Mouse (Mus musculus) forebrain, embryonic 12.5 days (tissue): Measurements from ENCODE around the gene Zyg11a. TPM values are rescaled to one million over a fixed set of nuclear protein-coding genes. Genes with fewer than 3 reads are reported as not detected.

Source experiments
- ATAC-seq: fragments of 200-750 bp; cut with Nextera tagmentation; 2 replicates; pipeline ENCODE4 v1.8.0; 2017; ENCODE audit warnings: moderate TSS enrichment; ENCODE audit not compliant: low FRiP score
- H3K27ac ChIP-seq: fragments of 300-500 bp; sonication (generic); 2 replicates; pipeline ENCODE4 v1.5.1; 2016; ENCODE audit warnings: mild to moderate bottlenecking
- H3K27me3 ChIP-seq: fragments of 300-500 bp; sonication (generic); 2 replicates; pipeline ENCODE4 v1.6.1; 2016; ENCODE audit warnings: mild to moderate bottlenecking
- H3K36me3 ChIP-seq: fragments of 300-500 bp; sonication (generic); replicated peaks from 2 replicates; pipeline ENCODE4 v1.6.1; 2016; ENCODE audit warnings: mild to moderate bottlenecking
- H3K4me1 ChIP-seq: fragments of 300-500 bp; sonication (generic); 2 replicates; pipeline ENCODE4 v1.6.1; 2016
- H3K4me2 ChIP-seq: fragments of 300-500 bp; sonication (generic); 2 replicates; pipeline ENCODE4 v1.6.1; 2016; ENCODE audit warnings: mild to moderate bottlenecking, moderate library complexity
- H3K4me3 ChIP-seq: fragments of 300-500 bp; sonication (generic); replicated peaks from 2 replicates; pipeline ENCODE4 v1.5.1; 2016; ENCODE audit warnings: mild to moderate bottlenecking
- H3K9ac ChIP-seq: fragments of 300-500 bp; sonication (generic); 2 replicates; pipeline ENCODE4 v1.6.1; 2016; ENCODE audit warnings: mild to moderate bottlenecking
- H3K9me3 ChIP-seq: fragments of 300-500 bp; sonication (generic); 2 replicates; pipeline ENCODE4 v1.6.1; 2016
- WGBS: fragments of 180-500 bp; shearing (Covaris S2); methylation state at CpG from one replicate; pipeline ENCODE4 v1.1.7; 2016; 5-methylcytosine and 5-hydroxymethylcytosine counted together
- polyA plus RNA-seq: library from polyadenylated mRNA; unstranded; fragments of >200 nt; fragmentation: Nextera tagmentation; extraction: Ambion mirVana; gene quantifications from 2 replicates; pipeline ENCODE4 v1.2.1, GENCODE M21; 2016

Gene Zyg11a
- polyA plus RNA-seq, 1 experiment from 2014 or later = not detected

GRCm38 (mm10) chr4:108136938-108137337 lies 80.9 kb downstream of the Zyg11a start:
- H3K9ac ChIP-seq = no peak overlapping the region
- ATAC-seq = no peak
- no peaks in the 10 kb centered on the region for H3K9me3 ChIP-seq
- H3K36me3 ChIP-seq = no peaks in the 10 kb centered on the region
- H3K27ac ChIP-seq = no peak overlapping the region
- H3K4me2 ChIP-seq = no peak overlapping the region
- no peaks in the 10 kb centered on the region for H3K27me3 ChIP-seq
- H3K4me1 ChIP-seq = no peaks in the 10 kb centered on the region
- no peak overlapping the region for H3K4me3 ChIP-seq
- 88% methylated on average over 5 of the region's 5 CpGs for WGBS

Other genes with a start within 250 kb of the Zyg11a start
- gene Slc1a7, start 249.7 kb downstream of the Zyg11a start, polyA plus RNA-seq = not detected in 2 replicates
- gene Podn, start 121.6 kb downstream of the Zyg11a start, polyA plus RNA-seq = 0.21 and 0.27 TPM in 2 replicates
- gene Scp2, start 73.0 kb downstream of the Zyg11a start, polyA plus RNA-seq = 203 and 208 TPM in 2 replicates
- 13.6 and 16.0 TPM in 2 replicates for gene Echdc2, start 52.6 kb downstream of the Zyg11a start, polyA plus RNA-seq
- 26.2 and 31.1 TPM in 2 replicates for gene Zyg11b, start 83.0 kb upstream of the Zyg11a start, polyA plus RNA-seq
- gene Coa7, start 110.1 kb upstream of the Zyg11a start, polyA plus RNA-seq = 49.0 and 49.3 TPM in 2 replicates
- 2.2 and 2.3 TPM in 2 replicates for gene Shisal2a, start 165.3 kb upstream of the Zyg11a start, polyA plus RNA-seq
- gene Gpx7, start 188.9 kb upstream of the Zyg11a start, polyA plus RNA-seq = 29.2 and 35.1 TPM in 2 replicates
- 94.9 and 118 TPM in 2 replicates for gene Tut4, start 241.4 kb upstream of the Zyg11a start, polyA plus RNA-seq